Mouse (Mus musculus): ENCODE measurements around the gene Pi4k2b. TPM values are rescaled to one million over a fixed set of nuclear protein-coding genes. Genes with fewer than 3 reads are reported as not detected.
"Not testable (repeated sequence)": the region's sequence is repeated elsewhere in the genome, so short reads cannot be mapped to it uniquely, and the experiment has no call there.

Pi4k2b gene
- polyA plus RNA-seq (2014; fragmentation: Nextera tagmentation; extraction: Ambion mirVana) = 3.9 and 6.8 TPM in 2 replicates

- no peak within 1 kb of the TSS for H3K27ac ChIP-seq (replicated peaks; ENCODE audit: low read depth, low read length)
- peak within 1 kb of the TSS; percentile 89 for H3K4me2 ChIP-seq (ENCODE audit: low read length)
- peak; percentile 79 for DNase-seq
- H3K27me3 ChIP-seq (ENCODE audit: control insufficient read depth, insufficient read depth, low read length) = no peaks in the 10 kb centered on the region
- peak within 1 kb of the TSS; percentile 58 for H3K9ac ChIP-seq (replicated peaks; ENCODE audit: low read length)
- no peaks in the 10 kb centered on the region for H3K9me3 ChIP-seq (ENCODE audit: control insufficient read depth, low read length)
- no peaks in the 10 kb centered on the region for H3K36me3 ChIP-seq (ENCODE audit: control insufficient read depth, insufficient read depth, low read length)
- peak; percentile 92 for ATAC-seq (ENCODE audit: low FRiP score, low TSS enrichment)
- WGBS = under 1% methylated on average over 73 of the region's 75 CpGs
- peak within 1 kb of the TSS; percentile 69 for H3K4me3 ChIP-seq (replicated peaks; ENCODE audit: low read depth, low read length)
- no peaks in the 10 kb centered on the region for H3K4me1 ChIP-seq (ENCODE audit: control insufficient read depth, insufficient read depth, low read length)
Observed at GRCm38 (mm10) chr5:52741391-52742111, at the start of gene Pi4k2b. TSS of gene Pi4k2b (plus strand) at chr5:52741574.

- DNase-seq (no peak), ATAC-seq (ENCODE audit: low FRiP score, low TSS enrichment) (no peak)
- no peak overlapping the region for H3K9ac ChIP-seq (replicated peaks; ENCODE audit: low read length)
- H3K27me3 ChIP-seq (ENCODE audit: control insufficient read depth, insufficient read depth, low read length) = no peaks in the 10 kb centered on the region
- no peak overlapping the region for H3K4me2 ChIP-seq (ENCODE audit: low read length)
- H3K9me3 ChIP-seq (ENCODE audit: control insufficient read depth, low read length) = peaks cover 5% of the 10 kb centered on the region; the same call in 1 of the 2 replicates
- H3K4me1 ChIP-seq (ENCODE audit: control insufficient read depth, insufficient read depth, low read length) = no peaks in the 10 kb centered on the region
- H3K27ac ChIP-seq (replicated peaks; ENCODE audit: low read depth, low read length) = no peak overlapping the region
- no peak overlapping the region for H3K4me3 ChIP-seq (replicated peaks; ENCODE audit: low read depth, low read length)
- no peaks in the 10 kb centered on the region for H3K36me3 ChIP-seq (ENCODE audit: control insufficient read depth, insufficient read depth, low read length)
- 96% methylated on average over 1 of the region's 1 CpGs for WGBS
Observed at GRCm38 (mm10) chr5:52697291-52697690, 44.1 kb upstream of the Pi4k2b start.

- 90% methylated on average over 7 of the region's 7 CpGs for WGBS
- H3K36me3 ChIP-seq (ENCODE audit: control insufficient read depth, insufficient read depth, low read length); H3K9me3 ChIP-seq (ENCODE audit: control insufficient read depth, low read length); H3K4me1 ChIP-seq (ENCODE audit: control insufficient read depth, insufficient read depth, low read length); H3K4me3 ChIP-seq (replicated peaks; ENCODE audit: low read depth, low read length); H3K9ac ChIP-seq (replicated peaks; ENCODE audit: low read length); H3K27me3 ChIP-seq (ENCODE audit: control insufficient read depth, insufficient read depth, low read length); H3K4me2 ChIP-seq (ENCODE audit: low read length); ATAC-seq (ENCODE audit: low FRiP score, low TSS enrichment); H3K27ac ChIP-seq (replicated peaks; ENCODE audit: low read depth, low read length); DNase-seq: not testable (repeated sequence)
Observed at GRCm38 (mm10) chr5:52697882-52698440, 43.4 kb upstream of the Pi4k2b start.

GRCm38 (mm10) chr5:52704562-52704961 is 36.8 kb upstream of the Pi4k2b start:
- Histone ChIP-seq H3K4me3 (replicated peaks; ENCODE audit: low read depth, low read length) (no peak overlapping the region), H3K36me3 (ENCODE audit: control insufficient read depth, insufficient read depth, low read length) (no peaks in the 10 kb centered on the region), H3K4me2 (ENCODE audit: low read length) (no peak overlapping the region), H3K4me1 (ENCODE audit: control insufficient read depth, insufficient read depth, low read length) (no peaks in the 10 kb centered on the region), H3K27me3 (ENCODE audit: control insufficient read depth, insufficient read depth, low read length) (no peaks in the 10 kb centered on the region), H3K27ac (replicated peaks; ENCODE audit: low read depth, low read length) (no peak overlapping the region), H3K9me3 (ENCODE audit: control insufficient read depth, low read length) (peaks cover 5% of the 10 kb centered on the region; the same call in 1 of the 2 replicates), H3K9ac (replicated peaks; ENCODE audit: low read length) (no peak overlapping the region)
- DNase-seq (no peak), ATAC-seq (ENCODE audit: low FRiP score, low TSS enrichment) (no peak)
- WGBS = 70% methylated on average over 4 of the region's 4 CpGs

DNA sequence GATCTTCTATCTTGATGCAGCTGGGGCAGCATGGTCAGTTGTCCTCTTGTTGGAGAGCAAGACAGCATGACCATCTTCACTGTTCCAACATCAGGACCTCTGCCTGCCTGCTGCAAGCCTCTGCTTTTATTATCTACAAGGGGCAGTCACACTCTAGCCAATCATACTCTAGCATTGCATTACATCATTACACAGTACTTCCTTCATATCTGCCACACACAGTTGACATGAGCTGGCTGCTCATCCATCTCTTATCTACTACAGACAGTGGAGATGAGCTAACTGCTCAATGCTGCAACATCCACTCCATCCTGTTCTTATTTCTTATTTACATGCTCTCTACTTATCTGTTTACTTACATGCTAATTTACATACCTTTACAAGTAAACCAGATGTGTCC is 28.7 kb upstream of the Pi4k2b start:
- Histone ChIP-seq H3K9ac (replicated peaks; ENCODE audit: low read length) (no peak overlapping the region), H3K4me3 (replicated peaks; ENCODE audit: low read depth, low read length) (no peak overlapping the region), H3K27me3 (ENCODE audit: control insufficient read depth, insufficient read depth, low read length) (no peaks in the 10 kb centered on the region), H3K36me3 (ENCODE audit: control insufficient read depth, insufficient read depth, low read length) (no peaks in the 10 kb centered on the region), H3K27ac (replicated peaks; ENCODE audit: low read depth, low read length) (no peak overlapping the region), H3K4me2 (ENCODE audit: low read length) (no peak overlapping the region), H3K4me1 (ENCODE audit: control insufficient read depth, insufficient read depth, low read length) (no peaks in the 10 kb centered on the region), H3K9me3 (ENCODE audit: control insufficient read depth, low read length) (no peaks in the 10 kb centered on the region)
- DNase-seq (no peak), ATAC-seq (ENCODE audit: low FRiP score, low TSS enrichment) (no peak)

- Histone ChIP-seq H3K4me3 (replicated peaks; ENCODE audit: low read depth, low read length) (no peak overlapping the region), H3K27ac (replicated peaks; ENCODE audit: low read depth, low read length) (no peak overlapping the region), H3K4me2 (ENCODE audit: low read length) (no peak overlapping the region), H3K36me3 (ENCODE audit: control insufficient read depth, insufficient read depth, low read length) (no peaks in the 10 kb centered on the region), H3K9me3 (ENCODE audit: control insufficient read depth, low read length) (no peaks in the 10 kb centered on the region), H3K27me3 (ENCODE audit: control insufficient read depth, insufficient read depth, low read length) (no peaks in the 10 kb centered on the region), H3K9ac (replicated peaks; ENCODE audit: low read length) (no peak overlapping the region), H3K4me1 (ENCODE audit: control insufficient read depth, insufficient read depth, low read length) (no peaks in the 10 kb centered on the region)
- 80% methylated on average over 5 of the region's 5 CpGs for WGBS
- DNase-seq = no peak
- ATAC-seq (ENCODE audit: low FRiP score, low TSS enrichment) = no peak
Observed at GRCm38 (mm10) chr5:52716742-52717448, 24.5 kb upstream of the Pi4k2b start.

GRCm38 (mm10) chr5:52721003-52721402 is 20.4 kb upstream of the Pi4k2b start:
- ATAC-seq (ENCODE audit: low FRiP score, low TSS enrichment) = no peak
- 89% methylated on average over 8 of the region's 8 CpGs for WGBS
- H3K4me1 ChIP-seq (ENCODE audit: control insufficient read depth, insufficient read depth, low read length) = no peaks in the 10 kb centered on the region
- no peak for DNase-seq
- H3K27ac ChIP-seq (replicated peaks; ENCODE audit: low read depth, low read length) = no peak overlapping the region
- no peaks in the 10 kb centered on the region for H3K9me3 ChIP-seq (ENCODE audit: control insufficient read depth, low read length)
- H3K36me3 ChIP-seq (ENCODE audit: control insufficient read depth, insufficient read depth, low read length) = no peaks in the 10 kb centered on the region
- no peak overlapping the region for H3K4me2 ChIP-seq (ENCODE audit: low read length)
- H3K4me3 ChIP-seq (replicated peaks; ENCODE audit: low read depth, low read length) = no peak overlapping the region
- no peaks in the 10 kb centered on the region for H3K27me3 ChIP-seq (ENCODE audit: control insufficient read depth, insufficient read depth, low read length)
- H3K9ac ChIP-seq (replicated peaks; ENCODE audit: low read length) = no peak overlapping the region

DNA sequence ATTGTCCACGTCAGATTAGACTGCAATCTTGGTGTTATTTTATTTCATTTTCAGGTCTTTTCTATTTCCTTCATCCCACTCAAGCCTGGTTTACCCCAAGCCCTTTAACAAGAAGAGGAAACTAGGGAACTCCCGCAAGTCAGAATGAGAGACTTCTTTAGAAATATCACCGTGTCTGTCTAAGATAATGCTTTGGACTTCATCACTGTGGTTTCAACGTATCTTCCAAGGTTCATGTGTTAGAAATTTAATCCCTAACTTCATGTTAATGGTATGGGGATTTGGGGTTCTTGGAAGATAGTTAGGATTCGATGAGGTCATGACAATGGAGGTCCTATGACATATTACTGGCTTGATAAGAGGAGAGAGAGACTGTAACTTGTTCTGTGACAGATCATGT is 13.6 kb upstream of the Pi4k2b start:
- H3K4me3 ChIP-seq (replicated peaks; ENCODE audit: low read depth, low read length) = no peak overlapping the region
- WGBS = 85% methylated on average over 5 of the region's 5 CpGs
- DNase-seq (no peak), ATAC-seq (ENCODE audit: low FRiP score, low TSS enrichment) (no peak)
- no peaks in the 10 kb centered on the region for H3K27me3 ChIP-seq (ENCODE audit: control insufficient read depth, insufficient read depth, low read length)
- no peak overlapping the region for H3K27ac ChIP-seq (replicated peaks; ENCODE audit: low read depth, low read length)
- no peaks in the 10 kb centered on the region for H3K4me1 ChIP-seq (ENCODE audit: control insufficient read depth, insufficient read depth, low read length)
- no peaks in the 10 kb centered on the region for H3K9me3 ChIP-seq (ENCODE audit: control insufficient read depth, low read length)
- no peaks in the 10 kb centered on the region for H3K36me3 ChIP-seq (ENCODE audit: control insufficient read depth, insufficient read depth, low read length)
- H3K9ac ChIP-seq (replicated peaks; ENCODE audit: low read length) = no peak overlapping the region
- H3K4me2 ChIP-seq (ENCODE audit: low read length) = no peak overlapping the region
